Mouse (Mus musculus) neural tube, embryonic 13.5 days (tissue): ENCODE measurements at regions not wholly inside any gene's neighbourhood (a gene's known extent, or its start where the extent isn't known, plus 50 kb on each side); places are given as distances from the start of the nearest gene placed in this dataset.

ENCODE experiments used
- ATAC-seq: fragments of 200-750 bp; cut with Nextera tagmentation; 2 replicates; pipeline ENCODE4 v1.8.0; 2017; ENCODE audit warnings: low read depth, mild to moderate bottlenecking, moderate TSS enrichment, moderate library complexity
- H3K27ac ChIP-seq: fragments of 300-500 bp; sonication (generic); replicated peaks from 2 replicates; pipeline ENCODE4 v1.5.1; 2015; ENCODE audit warnings: moderate library complexity, mild to moderate bottlenecking, inconsistent platforms
- H3K27me3 ChIP-seq: fragments of 300-500 bp; sonication (generic); 2 replicates; pipeline ENCODE4 v1.6.1; 2015; ENCODE audit warnings: mild to moderate bottlenecking, inconsistent platforms
- H3K36me3 ChIP-seq: fragments of 300-500 bp; sonication (generic); 2 replicates; pipeline ENCODE4 v1.6.1; 2015; ENCODE audit warnings: mild to moderate bottlenecking, inconsistent platforms
- H3K4me1 ChIP-seq: fragments of 300-500 bp; sonication (generic); replicated peaks from 2 replicates; pipeline ENCODE4 v1.6.1; 2015; ENCODE audit warnings: inconsistent platforms
- H3K4me2 ChIP-seq: fragments of 300-500 bp; sonication (generic); 2 replicates; pipeline ENCODE4 v1.6.1; 2015; ENCODE audit warnings: inconsistent platforms, mild to moderate bottlenecking, moderate library complexity
- H3K4me3 ChIP-seq: fragments of 300-500 bp; sonication (generic); 2 replicates; pipeline ENCODE4 v1.5.1; 2015; ENCODE audit warnings: mild to moderate bottlenecking, inconsistent platforms
- H3K9ac ChIP-seq: fragments of 300-500 bp; sonication (generic); 2 replicates; pipeline ENCODE4 v1.6.1; 2015; ENCODE audit warnings: moderate library complexity, mild to moderate bottlenecking, inconsistent platforms
- H3K9me3 ChIP-seq: fragments of 300-500 bp; sonication (generic); 2 replicates; pipeline ENCODE4 v1.6.1; 2016; ENCODE audit warnings: inconsistent platforms
- WGBS: fragments of 180-500 bp; shearing (Covaris S2); methylation state at CpG from one replicate; pipeline ENCODE4 v1.1.7; 2015; 5-methylcytosine and 5-hydroxymethylcytosine counted together

DNA sequence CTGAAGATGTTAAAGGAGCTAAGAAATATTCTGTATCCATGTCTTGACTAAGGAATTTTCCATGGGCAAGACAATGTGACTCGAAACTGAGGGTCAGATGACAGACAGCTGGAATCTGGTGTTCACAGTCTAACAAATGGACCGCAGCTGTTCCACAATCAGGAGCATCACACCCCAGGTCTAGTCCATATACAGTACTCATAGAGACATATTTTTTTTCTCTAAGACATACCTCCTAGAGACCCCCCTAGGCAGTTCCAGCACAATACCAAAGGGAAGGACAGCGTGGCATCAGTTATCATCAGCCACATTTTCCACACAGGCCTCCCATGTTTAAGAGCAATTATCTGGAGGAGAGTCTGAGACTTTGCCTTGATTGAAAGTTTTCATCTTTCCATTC is 878.8 kb downstream of the Stpg2 start:
- 89% methylated on average over 3 of the region's 3 CpGs for WGBS
- no peaks in the 10 kb centered on the region for H3K36me3 ChIP-seq
- H3K9ac ChIP-seq = no peak overlapping the region
- H3K9me3 ChIP-seq = no peaks in the 10 kb centered on the region
- no peaks in the 10 kb centered on the region for H3K27me3 ChIP-seq
- ATAC-seq = no peak
- H3K4me2 ChIP-seq = no peak overlapping the region
- no peak overlapping the region for H3K27ac ChIP-seq
- H3K4me1 ChIP-seq = no peaks in the 10 kb centered on the region
- H3K4me3 ChIP-seq = no peak overlapping the region

DNA sequence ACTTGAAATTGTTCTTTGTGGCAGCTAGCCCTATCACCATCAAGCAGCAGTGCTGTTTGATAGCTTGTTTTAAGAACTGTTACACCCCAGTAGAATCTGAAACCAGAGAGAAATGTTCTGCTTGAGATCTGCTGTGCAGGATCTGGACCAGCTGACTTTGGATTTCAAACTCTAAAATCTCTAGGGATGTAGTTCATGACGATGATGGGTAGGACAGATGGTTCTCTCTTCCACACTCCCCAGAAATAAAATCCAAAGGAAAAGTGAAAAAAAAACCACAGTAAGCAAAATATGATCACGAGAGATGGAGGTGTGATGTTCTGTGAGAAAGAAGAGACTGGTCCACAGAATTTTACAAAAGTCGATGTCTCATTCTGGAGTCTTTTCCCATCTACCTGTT is 879.9 kb downstream of the Stpg2 start:
- H3K4me1 ChIP-seq = no peaks in the 10 kb centered on the region
- H3K36me3 ChIP-seq = no peaks in the 10 kb centered on the region
- 90% methylated on average over 3 of the region's 3 CpGs for WGBS
- no peak overlapping the region for H3K9ac ChIP-seq
- no peak overlapping the region for H3K4me2 ChIP-seq
- H3K4me3 ChIP-seq = no peak overlapping the region
- no peak for ATAC-seq
- H3K27me3 ChIP-seq = no peaks in the 10 kb centered on the region
- no peak overlapping the region for H3K27ac ChIP-seq
- H3K9me3 ChIP-seq = no peaks in the 10 kb centered on the region

DNA sequence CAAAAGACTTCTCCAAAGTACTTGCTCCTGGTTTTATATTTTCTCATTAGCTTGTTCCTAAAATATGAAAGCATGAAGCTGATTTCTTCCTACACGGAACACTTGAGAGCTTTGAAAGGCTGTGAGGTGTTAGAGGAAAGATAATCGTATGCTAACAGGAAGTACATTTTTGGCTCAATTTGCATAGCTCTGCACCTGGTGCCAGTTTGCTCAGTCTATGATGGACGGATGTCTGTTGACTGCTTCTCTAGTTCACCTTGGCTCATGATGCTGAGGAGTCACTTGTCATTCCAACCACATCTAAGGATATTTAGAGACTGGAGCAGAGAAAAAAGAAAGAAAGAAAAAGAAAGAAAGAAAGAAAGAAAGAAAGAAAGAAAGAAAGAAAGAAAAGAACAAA is 882.5 kb downstream of the Stpg2 start:
- ATAC-seq = no peak
- Histone ChIP-seq H3K4me1 (no peaks in the 10 kb centered on the region), H3K4me2 (no peak overlapping the region), H3K9ac (no peak overlapping the region), H3K27ac (no peak overlapping the region), H3K9me3 (no peaks in the 10 kb centered on the region), H3K4me3 (no peak overlapping the region), H3K36me3 (no peaks in the 10 kb centered on the region), H3K27me3 (no peaks in the 10 kb centered on the region)
- 90% methylated on average over 3 of the region's 3 CpGs for WGBS

DNA sequence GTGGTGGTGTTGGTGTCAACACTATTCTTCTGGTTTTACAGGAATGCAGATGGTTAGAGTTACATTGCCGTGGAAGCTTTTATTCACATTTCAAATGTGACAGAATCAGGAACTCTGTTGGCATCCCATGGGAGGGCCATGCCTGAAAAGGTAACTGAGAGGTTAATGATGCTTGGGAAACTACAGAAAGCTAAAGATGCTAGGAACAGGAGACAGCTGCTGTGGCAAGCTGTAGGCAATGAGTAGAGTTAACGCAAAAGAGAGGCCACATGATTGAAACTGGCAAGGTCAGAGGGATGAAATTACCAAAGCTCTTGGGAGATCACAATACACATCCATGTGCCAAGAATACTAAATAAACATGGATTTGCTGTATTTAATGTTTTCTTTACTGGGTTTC is 886.4 kb downstream of the Stpg2 start:
- Histone ChIP-seq H3K4me3 (no peak overlapping the region), H3K27ac (no peak overlapping the region), H3K27me3 (no peaks in the 10 kb centered on the region), H3K4me1 (no peaks in the 10 kb centered on the region), H3K36me3 (no peaks in the 10 kb centered on the region), H3K9me3 (no peaks in the 10 kb centered on the region), H3K9ac (no peak overlapping the region), H3K4me2 (no peak overlapping the region)
- 59% methylated on average over 2 of the region's 2 CpGs for WGBS
- no peak for ATAC-seq

DNA sequence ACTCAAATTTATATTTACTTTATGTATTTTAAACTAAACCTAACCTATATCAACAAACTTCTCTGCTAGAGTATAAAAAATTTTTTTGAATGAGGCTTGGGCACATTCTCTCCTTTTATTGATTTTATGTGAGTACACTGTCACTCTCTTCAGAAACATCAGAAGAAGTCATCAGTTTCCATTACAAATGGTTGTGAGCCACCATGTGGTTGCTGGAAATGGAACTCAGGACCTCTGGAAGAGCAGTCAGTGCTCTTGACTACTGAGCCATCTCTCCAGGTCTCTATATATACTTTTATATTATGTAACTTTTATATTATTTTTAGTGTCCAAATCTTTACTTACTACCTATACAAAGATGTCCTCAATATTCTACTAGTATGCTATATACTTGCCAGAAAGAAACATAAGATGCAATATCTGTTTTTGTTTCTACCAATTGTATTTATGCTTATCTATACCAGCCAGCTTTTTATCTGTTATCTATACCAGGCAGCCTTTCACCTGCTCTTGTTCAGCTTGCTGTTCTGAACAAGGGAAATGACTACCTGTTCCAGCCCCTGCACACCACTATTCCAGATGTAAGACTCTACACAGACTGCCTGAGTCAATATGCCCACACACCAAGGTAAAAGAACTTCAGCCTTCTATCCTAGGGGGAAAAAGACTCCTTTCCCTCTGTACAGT is 891.5 kb downstream of the Stpg2 start:
- Histone ChIP-seq H3K9me3 (no peaks in the 10 kb centered on the region), H3K27me3 (no peaks in the 10 kb centered on the region), H3K4me3 (no peak overlapping the region), H3K9ac (no peak overlapping the region), H3K36me3 (no peaks in the 10 kb centered on the region), H3K4me2 (no peak overlapping the region), H3K27ac (no peak overlapping the region), H3K4me1 (no peaks in the 10 kb centered on the region)
- ATAC-seq = no peak

DNA sequence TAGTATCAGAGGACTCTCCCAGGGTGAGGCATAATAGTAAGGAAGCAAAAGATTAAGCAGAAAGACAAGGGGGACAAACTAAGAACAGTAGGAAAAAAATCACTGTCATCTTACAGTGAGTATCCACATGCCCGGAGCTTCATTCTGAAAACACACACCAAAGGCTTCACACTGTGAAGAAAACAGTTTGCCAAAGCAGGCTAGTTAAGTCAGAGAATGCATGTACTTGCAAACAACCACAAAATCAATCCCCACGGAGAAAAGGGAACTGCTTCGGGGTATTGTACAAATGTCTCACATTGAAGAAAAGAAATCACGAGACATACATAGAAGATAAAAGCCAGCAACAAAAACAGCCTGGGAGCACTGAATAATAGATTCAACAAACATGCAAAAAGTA is 903.9 kb downstream of the Stpg2 start:
- no peak overlapping the region for H3K9ac ChIP-seq
- no peaks in the 10 kb centered on the region for H3K27me3 ChIP-seq
- no peak overlapping the region for H3K4me2 ChIP-seq
- H3K4me3 ChIP-seq = no peak overlapping the region
- no peak for ATAC-seq
- H3K4me1 ChIP-seq = no peaks in the 10 kb centered on the region
- no peaks in the 10 kb centered on the region for H3K36me3 ChIP-seq
- no peak overlapping the region for H3K27ac ChIP-seq
- 42% methylated on average over 4 of the region's 4 CpGs for WGBS
- H3K9me3 ChIP-seq = no peaks in the 10 kb centered on the region

DNA sequence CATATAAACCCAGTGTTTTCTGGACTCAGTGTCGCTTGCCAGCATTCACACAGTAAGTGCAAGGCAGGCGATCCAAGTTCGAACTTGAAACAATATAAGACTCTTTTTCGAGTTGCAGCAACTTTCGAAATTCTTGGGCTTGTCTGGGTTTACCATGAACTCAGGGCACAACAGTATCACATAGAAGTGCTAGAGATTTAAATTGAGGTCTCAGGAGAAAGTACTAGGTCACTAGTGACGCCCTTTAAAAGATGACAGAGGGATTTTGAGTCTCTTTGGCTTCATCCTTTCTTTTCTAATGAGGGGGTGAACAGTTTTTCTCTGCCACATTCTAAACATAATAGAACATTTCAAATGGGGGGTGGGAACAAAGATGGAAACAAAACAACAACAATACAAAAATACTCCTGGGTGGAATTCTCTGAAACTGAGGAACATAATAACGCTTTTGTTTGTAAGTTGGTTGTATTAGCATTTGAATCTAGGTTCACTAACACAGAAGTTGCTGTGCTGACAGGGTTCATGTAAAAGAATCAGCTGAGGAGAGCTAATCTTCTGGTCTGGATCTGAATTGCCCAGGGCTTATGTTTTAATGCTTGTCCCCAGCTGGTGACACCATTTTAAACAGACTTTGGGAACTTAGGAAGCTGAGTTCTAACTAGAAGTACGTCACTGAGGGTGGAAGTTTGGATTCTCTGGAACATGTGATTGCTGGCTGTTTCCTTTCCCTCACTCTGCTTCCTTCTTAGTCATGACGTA is 906.1 kb downstream of the Stpg2 start:
- no peaks in the 10 kb centered on the region for H3K27me3 ChIP-seq
- no peak overlapping the region for H3K9ac ChIP-seq
- no peaks in the 10 kb centered on the region for H3K9me3 ChIP-seq
- no peak overlapping the region for H3K4me2 ChIP-seq
- H3K4me3 ChIP-seq = no peak overlapping the region
- H3K27ac ChIP-seq = no peak overlapping the region
- no peak for ATAC-seq
- H3K4me1 ChIP-seq = no peaks in the 10 kb centered on the region
- H3K36me3 ChIP-seq = no peaks in the 10 kb centered on the region
- WGBS = 67% methylated on average over 9 of the region's 9 CpGs

DNA sequence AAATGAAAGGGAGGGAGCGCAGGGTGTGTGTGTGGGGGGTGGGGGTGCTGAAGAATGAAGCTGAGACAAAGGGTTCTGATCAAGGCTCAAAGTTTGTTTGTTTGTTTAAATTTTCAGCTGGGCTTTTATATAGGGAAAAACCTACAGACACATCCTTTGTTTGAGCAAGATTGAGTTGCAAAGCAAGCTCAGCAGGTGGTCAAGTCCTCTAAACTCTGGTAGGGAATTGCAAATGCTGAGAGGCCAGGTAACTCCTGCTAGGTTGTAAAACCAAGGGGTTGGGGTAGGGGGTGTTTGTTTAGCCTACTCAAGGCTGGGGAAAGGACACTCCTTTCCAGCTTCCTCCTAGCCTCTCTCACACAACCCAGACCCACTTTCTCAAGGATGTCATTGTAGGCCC is 909.6 kb downstream of the Stpg2 start:
- Histone ChIP-seq H3K4me1 (no peaks in the 10 kb centered on the region), H3K9me3 (no peaks in the 10 kb centered on the region), H3K4me2 (no peak overlapping the region), H3K27ac (no peak overlapping the region), H3K36me3 (no peaks in the 10 kb centered on the region), H3K9ac (no peak overlapping the region), H3K4me3 (no peak overlapping the region), H3K27me3 (no peaks in the 10 kb centered on the region)
- WGBS = 72% methylated on average over 1 of the region's 1 CpGs
- ATAC-seq = no peak

DNA sequence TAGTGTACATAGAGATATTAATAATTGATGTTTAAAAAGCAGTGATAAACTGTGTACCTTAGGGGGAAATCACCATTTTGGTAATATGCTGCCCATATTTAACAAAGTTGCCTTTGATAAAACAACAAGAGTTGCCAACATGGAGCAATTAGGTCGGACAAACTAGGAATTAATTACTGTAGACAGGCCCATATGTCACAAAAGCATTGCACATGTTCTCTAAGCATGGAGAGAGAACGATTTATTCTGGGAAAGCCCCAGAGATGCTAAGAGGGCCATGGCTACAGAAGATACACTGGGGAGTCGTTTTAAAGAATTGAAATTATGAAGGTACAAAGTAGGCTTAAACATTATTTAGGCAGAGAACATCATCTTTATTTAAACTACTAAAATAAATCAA is 921.8 kb downstream of the Stpg2 start:
- Histone ChIP-seq H3K4me2 (no peak overlapping the region), H3K4me1 (no peaks in the 10 kb centered on the region), H3K36me3 (no peaks in the 10 kb centered on the region), H3K9me3 (no peaks in the 10 kb centered on the region), H3K9ac (no peak overlapping the region), H3K27ac (no peak overlapping the region), H3K4me3 (no peak overlapping the region), H3K27me3 (no peaks in the 10 kb centered on the region)
- ATAC-seq = no peak
- WGBS = 46% methylated on average over 3 of the region's 3 CpGs

DNA sequence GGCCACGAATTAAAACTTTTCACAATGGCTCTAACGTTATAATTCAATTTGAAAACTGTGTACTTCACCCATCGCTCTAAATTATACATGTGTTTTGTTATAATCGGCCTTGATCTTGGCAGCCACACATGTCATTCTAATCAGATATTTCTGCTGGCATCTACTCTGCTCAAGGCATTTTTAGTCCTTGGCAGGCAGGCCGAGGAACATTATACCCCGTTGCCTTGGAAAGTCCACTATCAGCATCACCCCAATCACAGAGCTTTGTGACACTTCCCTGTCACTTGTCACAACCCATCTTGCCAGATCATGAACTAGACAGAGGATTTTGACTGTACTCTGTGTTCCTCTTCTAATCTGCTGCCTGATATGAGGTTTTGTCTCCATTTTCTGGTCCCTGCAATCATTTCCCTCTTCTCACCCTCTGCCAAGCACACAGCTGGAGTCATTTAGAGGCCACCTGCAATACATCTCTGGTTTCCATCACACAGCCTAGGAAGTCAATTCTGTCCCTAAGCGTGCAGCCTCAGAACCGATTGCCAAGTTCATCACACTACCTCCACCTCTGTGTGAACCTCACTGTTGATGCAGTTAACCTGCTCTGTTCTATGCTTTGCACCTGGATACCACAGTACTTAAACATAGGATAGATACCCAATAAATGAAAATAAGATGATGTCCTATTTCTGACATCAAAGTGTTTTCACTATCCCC is 923.7 kb downstream of the Stpg2 start:
- no peaks in the 10 kb centered on the region for H3K9me3 ChIP-seq
- no peak overlapping the region for H3K4me3 ChIP-seq
- no peaks in the 10 kb centered on the region for H3K27me3 ChIP-seq
- H3K36me3 ChIP-seq = no peaks in the 10 kb centered on the region
- no peaks in the 10 kb centered on the region for H3K4me1 ChIP-seq
- H3K9ac ChIP-seq = no peak overlapping the region
- 86% methylated on average over 8 of the region's 8 CpGs for WGBS
- H3K27ac ChIP-seq = no peak overlapping the region
- no peak for ATAC-seq
- no peak overlapping the region for H3K4me2 ChIP-seq

DNA sequence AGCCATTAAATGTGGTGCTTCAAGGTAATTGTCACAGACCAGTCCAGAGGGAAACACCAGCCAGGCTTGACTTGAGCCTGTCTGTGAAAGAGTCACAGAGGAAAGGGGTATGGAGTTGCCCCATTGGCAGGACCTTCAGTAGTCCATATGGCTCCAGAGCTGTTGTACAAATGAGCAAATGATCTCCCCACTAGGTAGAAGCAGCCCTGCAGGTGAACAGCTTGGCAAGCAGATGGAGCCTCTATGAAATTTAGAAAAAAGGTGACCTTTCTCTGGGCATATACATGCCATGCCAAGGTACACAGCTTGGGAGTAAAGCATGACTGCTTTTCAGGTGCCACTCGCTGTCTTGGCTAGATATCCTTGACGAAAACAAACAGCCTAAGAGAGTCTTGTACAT is 938.4 kb downstream of the Stpg2 start:
- Histone ChIP-seq H3K4me1 (no peaks in the 10 kb centered on the region), H3K27ac (no peak overlapping the region), H3K9ac (no peak overlapping the region), H3K27me3 (no peaks in the 10 kb centered on the region), H3K9me3 (no peaks in the 10 kb centered on the region), H3K4me2 (no peak overlapping the region), H3K36me3 (no peaks in the 10 kb centered on the region), H3K4me3 (no peak overlapping the region)
- ATAC-seq = no peak
- 96% methylated on average over 2 of the region's 2 CpGs for WGBS

DNA sequence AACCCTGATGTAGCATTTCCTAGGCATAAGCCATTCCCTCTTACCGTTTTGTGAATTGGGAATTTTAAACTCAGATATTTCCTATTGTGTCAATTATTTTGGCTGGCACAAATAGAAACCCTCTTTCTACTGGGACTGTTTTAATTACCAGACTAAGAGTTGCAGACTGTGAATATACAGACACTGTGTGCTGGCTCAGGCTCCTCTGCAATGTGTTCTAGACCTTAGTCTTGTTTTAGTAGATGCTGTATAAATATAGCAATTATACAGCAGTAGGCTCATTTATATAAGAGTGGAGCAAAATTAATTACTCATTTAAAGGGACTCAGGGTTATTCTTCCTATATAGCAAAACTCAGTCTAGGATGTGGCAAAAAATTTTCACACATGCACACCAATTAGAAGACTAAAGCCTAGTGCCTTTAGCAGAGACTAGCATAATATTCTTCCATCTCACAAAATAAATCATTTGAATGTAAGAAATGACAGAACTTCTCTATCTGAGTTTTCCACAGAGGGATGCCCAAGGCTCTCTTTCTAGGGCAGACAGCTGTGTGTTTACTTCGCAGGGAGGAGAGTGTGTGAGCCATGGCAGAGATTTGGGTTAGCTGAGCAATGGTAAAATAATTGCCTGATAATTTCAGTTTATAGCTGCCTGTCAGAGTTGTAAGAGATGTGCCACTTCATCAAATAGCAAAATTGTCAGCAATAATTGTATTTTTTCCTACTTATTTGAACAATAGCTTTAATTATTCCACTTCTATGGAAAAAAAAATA is 941.9 kb downstream of the Stpg2 start:
- H3K27ac ChIP-seq = no peak overlapping the region
- no peak overlapping the region for H3K9ac ChIP-seq
- H3K36me3 ChIP-seq = no peaks in the 10 kb centered on the region
- ATAC-seq = no peak
- H3K9me3 ChIP-seq = no peaks in the 10 kb centered on the region
- H3K4me2 ChIP-seq = no peak overlapping the region
- H3K27me3 ChIP-seq = no peaks in the 10 kb centered on the region
- H3K4me1 ChIP-seq = peaks cover 7% of the 10 kb centered on the region
- H3K4me3 ChIP-seq = no peak overlapping the region
- WGBS = 73% methylated on average over 2 of the region's 2 CpGs
